Mouse (Mus musculus) E14TG2a.4 (cell line): Measurements from ENCODE around the gene Ccdc92.

Experiments used
- H3K27me3 ChIP-seq: 2 replicates; pipeline ENCODE4 v1.6.1; 2014; ENCODE audit warnings: low read length, control low read depth; ENCODE audit not compliant: insufficient read depth
- H3K36me3 ChIP-seq: 2 replicates; pipeline ENCODE4 v1.6.1; 2014; ENCODE audit warnings: low read length, control low read depth; ENCODE audit not compliant: insufficient read depth
- H3K4me1 ChIP-seq: replicated peaks from 2 replicates; pipeline ENCODE4 v1.6.1; 2014; ENCODE audit warnings: low read depth, low read length, control low read depth
- H3K4me3 ChIP-seq: replicated peaks from 2 replicates; pipeline ENCODE4 v1.5.1; 2014; ENCODE audit warnings: mild to moderate bottlenecking, low read length
- H3K9me3 ChIP-seq: 2 replicates; pipeline ENCODE4 v1.6.1; 2014; ENCODE audit warnings: low read length, control low read depth
- CTCF ChIP-seq: conservative IDR thresholded peaks from 2 replicates; pipeline ENCODE4 v1.5.1; 2014; ENCODE audit warnings: low read length
- NANOG ChIP-seq: IDR thresholded peaks from 2 replicates; pipeline ENCODE4 v1.6.1; 2014; ENCODE audit warnings: borderline replicate concordance, low read length, mixed read lengths
- POU5F1 ChIP-seq: IDR thresholded peaks from 2 replicates; pipeline ENCODE4 v1.6.1; 2014; ENCODE audit warnings: low read length, borderline replicate concordance

The Ccdc92 gene

DNA sequence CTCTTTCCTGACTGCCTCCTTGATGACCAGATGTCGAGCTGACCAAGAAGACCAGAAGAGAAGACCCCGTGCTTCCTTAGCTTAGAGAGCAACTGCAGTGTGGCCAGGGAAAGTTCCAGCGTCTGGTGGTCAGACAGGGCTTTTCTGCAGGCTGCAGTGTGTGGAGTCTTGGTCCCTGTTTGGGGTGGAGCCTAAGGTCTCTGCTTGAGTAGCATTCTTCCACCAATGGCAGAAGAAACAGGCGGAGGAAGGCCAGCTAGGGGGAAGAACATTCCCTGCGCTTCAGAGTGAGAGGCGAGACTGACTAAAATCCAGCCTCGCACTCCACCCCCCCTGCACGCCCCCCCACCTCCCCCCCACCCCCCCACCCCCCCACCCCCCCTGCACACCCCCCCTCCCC, 33.9 kb upstream of the Ccdc92 start:
- no peaks in the 10 kb centered on the region for H3K9me3 ChIP-seq
- H3K4me3 ChIP-seq = no peak overlapping the region
- H3K27me3 ChIP-seq = peaks cover 5% of the 10 kb centered on the region; the same call in 1 of the 2 replicates
- TF ChIP-seq NANOG (no peak), CTCF (no peak), POU5F1 (no peak)
- H3K4me1 ChIP-seq = peaks cover 25% of the 10 kb centered on the region
- H3K36me3 ChIP-seq = no peaks in the 10 kb centered on the region

DNA sequence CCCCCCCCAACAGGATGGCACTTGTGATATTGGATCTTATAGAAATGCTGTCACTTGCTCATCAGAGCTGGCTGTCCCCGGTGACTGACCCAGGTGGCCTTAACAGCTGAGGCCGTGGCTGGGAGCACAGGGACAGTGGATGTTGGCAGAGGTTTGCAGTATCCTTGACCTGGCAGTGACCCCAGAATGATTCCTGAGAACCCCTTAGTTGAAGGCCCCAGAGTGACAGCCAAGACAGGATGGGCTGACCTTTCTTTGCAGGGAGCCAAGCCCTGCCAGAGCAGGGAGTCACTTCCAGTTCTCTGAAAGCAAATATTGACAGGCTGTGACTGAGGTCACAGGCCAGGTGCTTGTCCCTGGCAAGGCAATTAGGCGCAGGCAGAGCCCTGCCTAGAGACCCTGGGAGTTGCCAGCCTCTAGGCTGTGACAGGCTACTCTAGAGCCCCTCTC, 29.7 kb upstream of the Ccdc92 start:
- no peak overlapping the region for H3K4me3 ChIP-seq
- H3K9me3 ChIP-seq = no peaks in the 10 kb centered on the region
- TF ChIP-seq NANOG = no peak
- TF ChIP-seq CTCF = no peak
- TF ChIP-seq POU5F1 = no peak
- peaks cover 32% of the 10 kb centered on the region for H3K36me3 ChIP-seq
- peaks cover 18% of the 10 kb centered on the region for H3K4me1 ChIP-seq
- no peaks in the 10 kb centered on the region for H3K27me3 ChIP-seq

GRCm38 (mm10) chr5:124888661-124889060, 26.4 kb upstream of the Ccdc92 start:
- H3K4me3 ChIP-seq = no peak overlapping the region
- peaks cover 14% of the 10 kb centered on the region for H3K4me1 ChIP-seq
- TF ChIP-seq POU5F1 (no peak), CTCF (no peak), NANOG (no peak)
- no peaks in the 10 kb centered on the region for H3K9me3 ChIP-seq
- peaks cover 65% of the 10 kb centered on the region for H3K36me3 ChIP-seq
- no peaks in the 10 kb centered on the region for H3K27me3 ChIP-seq

DNA sequence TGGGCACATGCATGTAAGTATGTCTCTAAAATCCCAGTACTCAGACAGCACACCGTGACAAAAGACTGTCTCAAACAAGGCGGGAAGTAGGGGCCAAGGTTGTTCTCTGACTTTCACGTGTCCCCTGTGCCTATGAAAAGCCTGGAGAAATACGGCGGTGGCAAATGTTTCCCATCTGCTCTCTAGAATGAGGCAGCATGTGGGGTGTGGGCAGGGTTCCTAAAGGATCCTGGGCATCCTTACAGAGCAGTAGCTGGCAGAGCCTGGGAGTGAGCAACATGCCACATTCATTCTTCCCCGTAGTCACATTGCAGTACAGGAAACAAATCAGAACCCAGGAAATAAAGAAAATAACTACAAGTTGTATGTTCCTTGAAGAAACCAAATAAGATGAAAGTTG, 21.7 kb upstream of the Ccdc92 start:
- no peak overlapping the region for H3K4me3 ChIP-seq
- no peaks in the 10 kb centered on the region for H3K9me3 ChIP-seq
- H3K4me1 ChIP-seq = peaks cover 9% of the 10 kb centered on the region; the same call in 1 of the 2 replicates
- H3K36me3 ChIP-seq = peaks cover 99% of the 10 kb centered on the region
- TF ChIP-seq CTCF (no peak), NANOG (no peak), POU5F1 (no peak)
- H3K27me3 ChIP-seq = no peaks in the 10 kb centered on the region

GRCm38 (mm10) chr5:124879801-124880200, 17.6 kb upstream of the Ccdc92 start:
- H3K27me3 ChIP-seq = no peaks in the 10 kb centered on the region
- peaks cover 21% of the 10 kb centered on the region for H3K4me1 ChIP-seq
- TF ChIP-seq CTCF = no peak
- TF ChIP-seq POU5F1 = no peak
- no peak for TF ChIP-seq NANOG
- no peaks in the 10 kb centered on the region for H3K9me3 ChIP-seq
- peaks cover 95% of the 10 kb centered on the region for H3K36me3 ChIP-seq
- no peak overlapping the region for H3K4me3 ChIP-seq

DNA sequence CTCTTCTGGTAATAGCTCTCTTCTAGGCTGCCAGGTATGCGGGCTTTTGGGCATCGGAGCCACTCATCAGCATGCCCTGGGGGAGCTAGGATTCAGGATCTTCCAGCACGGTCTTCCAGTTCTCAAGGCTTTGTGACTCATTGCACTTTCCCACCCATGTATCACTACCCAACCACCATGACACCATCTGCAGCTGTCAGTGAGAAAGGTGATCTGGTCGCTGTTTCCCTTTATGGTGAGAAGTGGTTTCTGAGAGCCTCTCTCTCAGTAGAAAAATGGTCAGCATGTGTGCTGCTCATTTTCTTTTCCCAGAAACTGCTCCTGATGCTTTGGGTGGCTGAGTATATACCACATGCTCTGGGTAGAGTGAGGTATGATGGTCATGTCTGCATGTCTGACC, 17.0 kb upstream of the Ccdc92 start:
- no peaks in the 10 kb centered on the region for H3K27me3 ChIP-seq
- no peak overlapping the region for H3K4me3 ChIP-seq
- peaks cover 24% of the 10 kb centered on the region for H3K4me1 ChIP-seq
- TF ChIP-seq NANOG (no peak), CTCF (no peak), POU5F1 (no peak)
- peaks cover 95% of the 10 kb centered on the region for H3K36me3 ChIP-seq
- H3K9me3 ChIP-seq = no peaks in the 10 kb centered on the region

- H3K27me3 ChIP-seq = no peaks in the 10 kb centered on the region
- no peak overlapping the region for H3K4me3 ChIP-seq
- peaks cover 90% of the 10 kb centered on the region for H3K36me3 ChIP-seq
- TF ChIP-seq CTCF = no peak
- TF ChIP-seq NANOG = no peak
- no peak for TF ChIP-seq POU5F1
- H3K9me3 ChIP-seq = no peaks in the 10 kb centered on the region
- H3K4me1 ChIP-seq = peaks cover 44% of the 10 kb centered on the region
Observed at GRCm38 (mm10) chr5:124873890-124874601, 11.8 kb upstream of the Ccdc92 start.

- TF ChIP-seq NANOG (no peak), CTCF (no peak), POU5F1 (no peak)
- peaks cover 50% of the 10 kb centered on the region for H3K4me1 ChIP-seq
- no peak overlapping the region for H3K4me3 ChIP-seq
- no peaks in the 10 kb centered on the region for H3K27me3 ChIP-seq
- peaks cover 88% of the 10 kb centered on the region for H3K36me3 ChIP-seq
- no peaks in the 10 kb centered on the region for H3K9me3 ChIP-seq
Observed at GRCm38 (mm10) chr5:124873096-124873495, 10.9 kb upstream of the Ccdc92 start.

GRCm38 (mm10) chr5:124872033-124872432, 9.8 kb upstream of the Ccdc92 start:
- no peaks in the 10 kb centered on the region for H3K27me3 ChIP-seq
- no peak overlapping the region for H3K4me3 ChIP-seq
- no peaks in the 10 kb centered on the region for H3K9me3 ChIP-seq
- peaks cover 50% of the 10 kb centered on the region for H3K4me1 ChIP-seq
- TF ChIP-seq POU5F1 (no peak), NANOG (no peak), CTCF (no peak)
- H3K36me3 ChIP-seq = peaks cover 88% of the 10 kb centered on the region
